Mouse (Mus musculus): ENCODE measurements around the gene Utrn. TPM values are rescaled to one million over a fixed set of nuclear protein-coding genes. Genes with fewer than 3 reads are reported as not detected.
A peak's percentile ranks its signal among the peaks of the same experiment; 100 is the strongest.

Gene Utrn
- polyA plus RNA-seq, 1 experiment = 159 TPM

- peak overlapping the region; percentile 82 for H3K27ac ChIP-seq (ENCODE audit: insufficient read depth, low read length)
- peak overlapping the region; percentile 74 for H3K4me3 ChIP-seq (ENCODE audit: low read depth, low read length)
- no peaks in the 10 kb centered on the region for H3K36me3 ChIP-seq (ENCODE audit: control insufficient read depth, insufficient read depth, low read length, poor library complexity, severe bottlenecking)
- no peaks in the 10 kb centered on the region for H3K4me1 ChIP-seq (ENCODE audit: control insufficient read depth, insufficient read depth, low read length)
- no peaks in the 10 kb centered on the region for H3K9me3 ChIP-seq (replicated peaks; ENCODE audit: control insufficient read depth, insufficient read depth, low read length, poor library complexity, severe bottlenecking)
- no peaks in the 10 kb centered on the region for H3K27me3 ChIP-seq (ENCODE audit: control insufficient read depth, insufficient read depth, low read length, poor library complexity, severe bottlenecking)
- peak overlapping the region; percentile 90 for H3K9ac ChIP-seq (ENCODE audit: low read depth, poor library complexity, severe bottlenecking)
- peak; percentile 54; the same call in 1 of the 2 replicates for TF ChIP-seq EP300 (IDR thresholded peaks at IDR 0.05; ENCODE audit: insufficient read depth, low read depth, low read length)
- TF ChIP-seq CTCF (IDR thresholded peaks at IDR 0.05; ENCODE audit: low read depth, low read length) = no peak
Measured at GRCm38 (mm10) chr10:12868189-12869028, 756 bp downstream of the Utrn start.

GRCm38 (mm10) chr10:12867733-12868188 lies 1.4 kb downstream of the Utrn start:
- peak overlapping the region; percentile 60 for H3K27ac ChIP-seq (ENCODE audit: insufficient read depth, low read length)
- no peaks in the 10 kb centered on the region for H3K4me1 ChIP-seq (ENCODE audit: control insufficient read depth, insufficient read depth, low read length)
- TF ChIP-seq POLR2A (IDR thresholded peaks at IDR 0.05; ENCODE audit: insufficient read depth, low read length) (no peak), CTCF (IDR thresholded peaks at IDR 0.05; ENCODE audit: low read depth, low read length) (no peak), EP300 (IDR thresholded peaks at IDR 0.05; ENCODE audit: insufficient read depth, low read depth, low read length) (no peak)
- peak overlapping the region; percentile 90 for H3K9ac ChIP-seq (ENCODE audit: low read depth, poor library complexity, severe bottlenecking)
- H3K9me3 ChIP-seq (replicated peaks; ENCODE audit: control insufficient read depth, insufficient read depth, low read length, poor library complexity, severe bottlenecking) = no peaks in the 10 kb centered on the region
- no peaks in the 10 kb centered on the region for H3K36me3 ChIP-seq (ENCODE audit: control insufficient read depth, insufficient read depth, low read length, poor library complexity, severe bottlenecking)
- H3K4me3 ChIP-seq (ENCODE audit: low read depth, low read length) = peak overlapping the region; percentile 74
- H3K27me3 ChIP-seq (ENCODE audit: control insufficient read depth, insufficient read depth, low read length, poor library complexity, severe bottlenecking) = no peaks in the 10 kb centered on the region

GRCm38 (mm10) chr10:12866971-12867732 lies 2.0 kb downstream of the Utrn start:
- Histone ChIP-seq H3K36me3 (ENCODE audit: control insufficient read depth, insufficient read depth, low read length, poor library complexity, severe bottlenecking) (no peaks in the 10 kb centered on the region), H3K4me1 (ENCODE audit: control insufficient read depth, insufficient read depth, low read length) (no peaks in the 10 kb centered on the region), H3K27me3 (ENCODE audit: control insufficient read depth, insufficient read depth, low read length, poor library complexity, severe bottlenecking) (no peaks in the 10 kb centered on the region), H3K9ac (ENCODE audit: low read depth, poor library complexity, severe bottlenecking) (peak overlapping the region; percentile 90), H3K9me3 (replicated peaks; ENCODE audit: control insufficient read depth, insufficient read depth, low read length, poor library complexity, severe bottlenecking) (no peaks in the 10 kb centered on the region), H3K27ac (ENCODE audit: insufficient read depth, low read length) (peak overlapping the region; percentile 60; the same call in 1 of the 2 replicates), H3K4me3 (ENCODE audit: low read depth, low read length) (peak overlapping the region; percentile 74)
- no peak for TF ChIP-seq EP300 (IDR thresholded peaks at IDR 0.05; ENCODE audit: insufficient read depth, low read depth, low read length)
- no peak for TF ChIP-seq CTCF (IDR thresholded peaks at IDR 0.05; ENCODE audit: low read depth, low read length)
- TF ChIP-seq POLR2A (IDR thresholded peaks at IDR 0.05; ENCODE audit: insufficient read depth, low read length) = no peak

GRCm38 (mm10) chr10:12865201-12865600 lies 4.0 kb downstream of the Utrn start:
- peaks cover 3% of the 10 kb centered on the region; the same call in 1 of the 2 replicates for H3K36me3 ChIP-seq (ENCODE audit: control insufficient read depth, insufficient read depth, low read length, poor library complexity, severe bottlenecking)
- H3K4me3 ChIP-seq (ENCODE audit: low read depth, low read length) = no peak overlapping the region
- H3K27me3 ChIP-seq (ENCODE audit: control insufficient read depth, insufficient read depth, low read length, poor library complexity, severe bottlenecking) = no peaks in the 10 kb centered on the region
- no peak for TF ChIP-seq POLR2A (IDR thresholded peaks at IDR 0.05; ENCODE audit: insufficient read depth, low read length)
- no peak for TF ChIP-seq CTCF (IDR thresholded peaks at IDR 0.05; ENCODE audit: low read depth, low read length)
- TF ChIP-seq EP300 (IDR thresholded peaks at IDR 0.05; ENCODE audit: insufficient read depth, low read depth, low read length) = no peak
- no peak overlapping the region for H3K27ac ChIP-seq (ENCODE audit: insufficient read depth, low read length)
- no peak overlapping the region for H3K9ac ChIP-seq (ENCODE audit: low read depth, poor library complexity, severe bottlenecking)
- no peaks in the 10 kb centered on the region for H3K4me1 ChIP-seq (ENCODE audit: control insufficient read depth, insufficient read depth, low read length)
- H3K9me3 ChIP-seq (replicated peaks; ENCODE audit: control insufficient read depth, insufficient read depth, low read length, poor library complexity, severe bottlenecking) = no peaks in the 10 kb centered on the region

- H3K9me3 ChIP-seq (replicated peaks; ENCODE audit: control insufficient read depth, insufficient read depth, low read length, poor library complexity, severe bottlenecking) = no peaks in the 10 kb centered on the region
- H3K4me3 ChIP-seq (ENCODE audit: low read depth, low read length) = no peak overlapping the region
- no peaks in the 10 kb centered on the region for H3K27me3 ChIP-seq (ENCODE audit: control insufficient read depth, insufficient read depth, low read length, poor library complexity, severe bottlenecking)
- TF ChIP-seq CTCF (IDR thresholded peaks at IDR 0.05; ENCODE audit: low read depth, low read length) = no peak
- TF ChIP-seq POLR2A (IDR thresholded peaks at IDR 0.05; ENCODE audit: insufficient read depth, low read length) = no peak
- no peak for TF ChIP-seq EP300 (IDR thresholded peaks at IDR 0.05; ENCODE audit: insufficient read depth, low read depth, low read length)
- H3K27ac ChIP-seq (ENCODE audit: insufficient read depth, low read length) = no peak overlapping the region
- H3K4me1 ChIP-seq (ENCODE audit: control insufficient read depth, insufficient read depth, low read length) = no peaks in the 10 kb centered on the region
- no peak overlapping the region for H3K9ac ChIP-seq (ENCODE audit: low read depth, poor library complexity, severe bottlenecking)
- H3K36me3 ChIP-seq (ENCODE audit: control insufficient read depth, insufficient read depth, low read length, poor library complexity, severe bottlenecking) = peaks cover 5% of the 10 kb centered on the region; the same call in 1 of the 2 replicates
Measured at GRCm38 (mm10) chr10:12863581-12863980, 5.6 kb downstream of the Utrn start.

All from ES-Bruce4 (cell line).